12 mouse cellular contexts compared by ENCODE assay signal in the genomic region with DNA sequence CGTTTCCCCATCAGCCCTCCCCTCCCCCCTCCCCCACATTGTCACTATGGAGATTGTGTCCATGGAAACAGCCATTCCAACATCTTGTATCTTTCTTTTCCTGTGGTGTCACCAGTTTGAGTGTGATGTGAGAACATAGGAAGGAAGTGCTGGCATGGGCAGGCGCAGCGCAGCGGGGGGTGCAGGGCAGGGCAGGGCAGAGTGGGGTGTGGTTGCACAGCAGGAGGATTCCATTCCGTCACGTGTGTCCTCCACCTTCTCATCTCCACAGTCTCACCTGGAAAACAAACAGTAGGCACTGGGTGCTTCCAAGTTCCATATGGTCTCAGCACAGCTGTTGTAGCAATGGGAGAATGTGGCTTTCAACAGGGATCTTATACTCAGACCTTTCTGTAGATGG. TPM values are rescaled to one million over a fixed set of nuclear protein-coding genes. Genes with fewer than 3 reads are reported as not detected.
DNase-seq lines count a peak whose midpoint lies in the region; TF ChIP-seq lines count a peak whose summit lies in the region.
"Had no signal": no experiment of that assay in that cellular context is flagged by ENCODE, and none has a peak within 500 bp of the region (broad histone marks: within the 10 kb centered on the region; RNA-seq: fewer than 3 reads in every experiment).

No protein-coding gene starts in this region.

- TF ChIP-seq POLR2A in brain, embryonic 14.5 days (IDR thresholded peaks at IDR 0.05; ENCODE audit: borderline replicate concordance, extremely low read depth, insufficient read depth, insufficient read length, poor library complexity, severe bottlenecking) = no peak

- no peak for TF ChIP-seq CTCF in brain, embryonic 14.5 days (IDR thresholded peaks at IDR 0.05; ENCODE audit: borderline replicate concordance, extremely low read depth, insufficient read depth, insufficient read length)

- DNase-seq in kidney, adult 18-20 months = peak; percentile 25
- no peak for DNase-seq in kidney, postnatal 10 days
- peak; percentile 18 for DNase-seq in right cerebral cortex, adult 18-20 months
- DNase-seq in right cerebral cortex, postnatal 14 days = no peak
- DNase-seq in brain, embryonic 14.5 days (ENCODE audit: low read depth) = peak; percentile 42
- DNase-seq in left cerebral cortex, adult 9 months (ENCODE audit: low spot score in 2 of 2) = no peak
- DNase-seq in retina, embryonic 14.5 days (ENCODE audit: low spot score) = no peak

RNA-seq across cellular contexts. Expression of a gene that starts 15.4 kb away (rescaled TPM):
- polyA plus RNA-seq in brain, embryonic 14.5 days (2012; rRNA removed) = 0.12 and 0.16 TPM in 2 replicates
- polyA plus RNA-seq: hindbrain, embryonic 12.5 days; midbrain, embryonic 13.5 days had no signal

RNA-seq across cellular contexts. Expression of a gene that starts 45.5 kb away (rescaled TPM):
- polyA plus RNA-seq in brain, embryonic 14.5 days (2012; rRNA removed) = 0.05 and 0.16 TPM in 2 replicates
- polyA plus RNA-seq: heart, embryonic 10.5 days; hindbrain, embryonic 12.5 days; midbrain, embryonic 13.5 days; neural tube, embryonic 13.5 days; stomach, embryonic 15.5 days had no signal

Comparison
In these comparisons a context has a peak if more than half of its experiments do, and no peak if none do; other contexts are left out.
1. DNase-seq: peak in kidney, adult 18-20 months (single experiment), right cerebral cortex, adult 18-20 months (single experiment) and brain, embryonic 14.5 days (single experiment); none in kidney, postnatal 10 days (single experiment), right cerebral cortex, postnatal 14 days (single experiment), left cerebral cortex, adult 9 months (0 of 2) and retina, embryonic 14.5 days (single experiment).